Mouse (Mus musculus): ENCODE results near the gene Itga8. TPM values are rescaled to one million over a fixed set of nuclear protein-coding genes. Genes with fewer than 3 reads are reported as not detected.

Itga8 gene
- total and polyA plus RNA-seq, 3 experiments = 3.5 to 10.6 (median 7.5) TPM

DNA sequence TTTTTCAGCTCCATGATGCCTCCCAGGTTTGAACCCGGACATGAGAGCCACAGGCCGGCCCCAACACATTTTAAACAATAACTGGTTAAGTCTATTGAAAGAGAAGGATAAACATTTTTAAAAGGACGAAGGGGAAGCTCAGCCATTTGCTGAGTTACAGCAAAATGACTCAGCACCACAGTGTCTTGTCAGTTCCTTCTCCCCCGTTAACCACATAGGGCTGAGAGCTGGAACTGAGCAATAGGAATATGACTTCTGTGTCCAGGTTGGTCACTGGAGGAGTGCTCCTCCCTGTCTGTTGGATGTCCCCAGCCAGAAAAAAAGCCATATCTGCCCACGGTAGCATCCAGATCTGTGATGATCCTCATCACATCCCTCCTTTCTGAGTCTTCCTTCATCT lies 95.4 kb downstream of the Itga8 start:
- Histone ChIP-seq H3K4me1 (ENCODE audit: control insufficient read depth in 1 of 2, insufficient read depth in 2 of 2) (peaks cover 5 to 60% of the 10 kb centered on the region in 2 experiments; a peak in 3 of 4 replicates), H3K27ac (ENCODE audit: insufficient read depth, low read depth) (no peak overlapping the region), H3K9ac (ENCODE audit: insufficient read depth, low read depth) (no peak overlapping the region), H3K4me3 (replicated peaks in 1 of 3; ENCODE audit: low read depth in 2 of 3, low read length in 2 of 3, poor library complexity in 1 of 3) (no peak overlapping the region), H3K36me3 (replicated peaks in 1 of 2; ENCODE audit: control insufficient read depth in 1 of 2, insufficient read depth in 1 of 2, low read length in 1 of 2) (peaks cover 6 to 37% of the 10 kb centered on the region in 2 experiments), H3K4me2 (ENCODE audit: insufficient read depth, low read depth, poor library complexity, severe bottlenecking) (no peak overlapping the region), H3K27me3 (replicated peaks) (no peaks in the 10 kb centered on the region), H3K79me2 (replicated peaks; ENCODE audit: control insufficient read depth, extremely low read depth, insufficient read depth, poor library complexity, severe bottlenecking) (no peaks in the 10 kb centered on the region), H3K9me3 (replicated peaks; ENCODE audit: low read length) (no peaks in the 10 kb centered on the region)
- peak; percentile 34 for DNase-seq (ENCODE audit: extremely low read depth)
- no peak for TF ChIP-seq IRF4 (IDR thresholded peaks at IDR 0.05; ENCODE audit: low read depth, low read length)
- no peak for TF ChIP-seq SIN3A (IDR thresholded peaks at IDR 0.05; ENCODE audit: low read length)
- TF ChIP-seq E2F4 (IDR thresholded peaks at IDR 0.05; ENCODE audit: insufficient replicate concordance, low read depth, low read length) = no peak
- TF ChIP-seq USF2 (conservative IDR thresholded peaks at IDR 0.05; ENCODE audit: low read depth, low read length) = no peak
- TF ChIP-seq RCOR1 (conservative IDR thresholded peaks at IDR 0.05; ENCODE audit: low read depth, low read length) = no peak
- no peak for TF ChIP-seq TBP (conservative IDR thresholded peaks at IDR 0.05; ENCODE audit: low read depth, low read length)
- no peak for TF ChIP-seq ZC3H11A (IDR thresholded peaks at IDR 0.05; ENCODE audit: low read depth, low read length)
- TF ChIP-seq MAX (IDR thresholded peaks at IDR 0.05; ENCODE audit: low read length) = no peak
- no peak for TF ChIP-seq POLR2AphosphoS2 (IDR thresholded peaks at IDR 0.05; ENCODE audit: low read depth, low read length)
- no peak for TF ChIP-seq MXI1 (IDR thresholded peaks at IDR 0.05; ENCODE audit: low read depth, low read length)
- no peak for TF ChIP-seq CHD2 (IDR thresholded peaks at IDR 0.05; ENCODE audit: low read length)
- TF ChIP-seq SMC3 (IDR thresholded peaks at IDR 0.05; ENCODE audit: low read depth, low read length) = no peak
- no peak for TF ChIP-seq CHD1 (IDR thresholded peaks at IDR 0.05; ENCODE audit: low read depth, low read length)
- TF ChIP-seq EP300 (IDR thresholded peaks at IDR 0.05; ENCODE audit: low read length) = no peak
- TF ChIP-seq MAFK (IDR thresholded peaks at IDR 0.05; ENCODE audit: insufficient replicate concordance, low read length) = no peak
- in situ Hi-C loops (cut with MboI; ENCODE audit: low pct_ligation_motif_present, low pct_unique_long_range_greater_than_20kb, low sequenced_read_pairs) (no loop called here), dilution Hi-C loops (cut with MboI; ENCODE audit: extremely low pct_ligation_motif_present, extremely low pct_unique_long_range_greater_than_20kb, low sequenced_read_pairs) (no loop called here)

GRCm38 (mm10) chr2:12205875-12206274 lies 95.8 kb downstream of the Itga8 start:
- TF ChIP-seq IRF4 (IDR thresholded peaks at IDR 0.05; ENCODE audit: low read depth, low read length) = no peak
- TF ChIP-seq KAT2A (IDR thresholded peaks at IDR 0.05; ENCODE audit: insufficient replicate concordance, low read length) = no peak
- no peak for TF ChIP-seq MAFK (IDR thresholded peaks at IDR 0.05; ENCODE audit: insufficient replicate concordance, low read length)
- no peak for TF ChIP-seq NRF1 (IDR thresholded peaks at IDR 0.05; ENCODE audit: low read depth, low read length)
- no peak for TF ChIP-seq MEF2A (IDR thresholded peaks at IDR 0.05; ENCODE audit: borderline replicate concordance, low read depth, low read length)
- Histone ChIP-seq H3K4me3 (replicated peaks in 1 of 3; ENCODE audit: low read depth in 2 of 3, low read length in 2 of 3, poor library complexity in 1 of 3) (no peak overlapping the region), H3K9me3 (replicated peaks; ENCODE audit: low read length) (no peaks in the 10 kb centered on the region), H3K9ac (ENCODE audit: insufficient read depth, low read depth) (no peak overlapping the region), H3K4me2 (ENCODE audit: insufficient read depth, low read depth, poor library complexity, severe bottlenecking) (no peak overlapping the region), H3K27ac (ENCODE audit: insufficient read depth, low read depth) (no peak overlapping the region), H3K36me3 (replicated peaks in 1 of 2; ENCODE audit: control insufficient read depth in 1 of 2, insufficient read depth in 1 of 2, low read length in 1 of 2) (peaks cover 6 to 39% of the 10 kb centered on the region in 2 experiments), H3K4me1 (ENCODE audit: control insufficient read depth in 1 of 2, insufficient read depth in 2 of 2) (peaks cover 5 to 57% of the 10 kb centered on the region in 2 experiments; a peak in 3 of 4 replicates), H3K27me3 (replicated peaks) (no peaks in the 10 kb centered on the region), H3K79me2 (replicated peaks; ENCODE audit: control insufficient read depth, extremely low read depth, insufficient read depth, poor library complexity, severe bottlenecking) (no peaks in the 10 kb centered on the region)
- DNase-seq (ENCODE audit: extremely low read depth) = no peak
- in situ Hi-C loops (cut with MboI; ENCODE audit: low pct_ligation_motif_present, low pct_unique_long_range_greater_than_20kb, low sequenced_read_pairs) = no loop called here
- dilution Hi-C loops (cut with MboI; ENCODE audit: extremely low pct_ligation_motif_present, extremely low pct_unique_long_range_greater_than_20kb, low sequenced_read_pairs) = no loop called here

Measured in CH12.LX (cell line).